Mouse (Mus musculus) testis, adult 2 months (tissue): Measurements from ENCODE around the gene Klf14. TPM values are rescaled to one million over a fixed set of nuclear protein-coding genes. Genes with fewer than 3 reads are reported as not detected.

Source experiments
- H3K27ac ChIP-seq: fragments of 200-500 bp; 2 replicates; pipeline ENCODE4 v1.5.1; 2012; ENCODE audit warnings: low read depth, low read length; ENCODE audit not compliant: control insufficient read depth, insufficient read depth
- H3K27me3 ChIP-seq: fragments of 200-500 bp; 2 replicates; pipeline ENCODE4 v1.6.1; 2012; ENCODE audit warnings: mild to moderate bottlenecking, low read length, moderate library complexity; ENCODE audit not compliant: control insufficient read depth, insufficient read depth
- H3K36me3 ChIP-seq: fragments of 200-500 bp; 2 replicates; pipeline ENCODE4 v1.6.1; 2012; ENCODE audit warnings: mild to moderate bottlenecking, low read length; ENCODE audit not compliant: control insufficient read depth, insufficient read depth
- H3K4me1 ChIP-seq: fragments of 200-500 bp; 2 replicates; pipeline ENCODE4 v1.6.1; 2012; ENCODE audit warnings: low read length; ENCODE audit not compliant: control insufficient read depth, insufficient read depth
- H3K4me3 ChIP-seq: fragments of 200-500 bp; 2 replicates; pipeline ENCODE4 v1.5.1; 2012; ENCODE audit warnings: low read depth, mild to moderate bottlenecking, low read length, moderate library complexity, mixed read lengths; ENCODE audit not compliant: control insufficient read depth
- CTCF ChIP-seq: fragments of 200-500 bp; IDR thresholded peaks from 2 replicates; pipeline ENCODE4 v1.5.1; 2012; ENCODE audit warnings: low read depth, mild to moderate bottlenecking, inconsistent platforms, low read length, moderate library complexity; ENCODE audit not compliant: control insufficient read depth, insufficient read depth, insufficient replicate concordance
- POLR2A ChIP-seq: fragments of 200-500 bp; IDR thresholded peaks from 2 replicates; pipeline ENCODE4 v1.6.1; 2012; ENCODE audit warnings: low read depth, mild to moderate bottlenecking, inconsistent platforms, low read length, moderate library complexity; ENCODE audit not compliant: control insufficient read depth
- polyA plus RNA-seq: library from polyadenylated mRNA; depleted of rRNA; stranded (reverse); fragments of >200 nt; gene quantifications from 2 replicates; pipeline ENCODE4 v1.2.3, GENCODE M21; 2012

Klf14 gene
- polyA plus RNA-seq, 1 experiment: 0.05 TPM

GRCm38 (mm10) chr6:30972121-30972520 is 13.2 kb upstream of the Klf14 start:
- H3K36me3 ChIP-seq: no peaks in the 10 kb centered on the region

DNA sequence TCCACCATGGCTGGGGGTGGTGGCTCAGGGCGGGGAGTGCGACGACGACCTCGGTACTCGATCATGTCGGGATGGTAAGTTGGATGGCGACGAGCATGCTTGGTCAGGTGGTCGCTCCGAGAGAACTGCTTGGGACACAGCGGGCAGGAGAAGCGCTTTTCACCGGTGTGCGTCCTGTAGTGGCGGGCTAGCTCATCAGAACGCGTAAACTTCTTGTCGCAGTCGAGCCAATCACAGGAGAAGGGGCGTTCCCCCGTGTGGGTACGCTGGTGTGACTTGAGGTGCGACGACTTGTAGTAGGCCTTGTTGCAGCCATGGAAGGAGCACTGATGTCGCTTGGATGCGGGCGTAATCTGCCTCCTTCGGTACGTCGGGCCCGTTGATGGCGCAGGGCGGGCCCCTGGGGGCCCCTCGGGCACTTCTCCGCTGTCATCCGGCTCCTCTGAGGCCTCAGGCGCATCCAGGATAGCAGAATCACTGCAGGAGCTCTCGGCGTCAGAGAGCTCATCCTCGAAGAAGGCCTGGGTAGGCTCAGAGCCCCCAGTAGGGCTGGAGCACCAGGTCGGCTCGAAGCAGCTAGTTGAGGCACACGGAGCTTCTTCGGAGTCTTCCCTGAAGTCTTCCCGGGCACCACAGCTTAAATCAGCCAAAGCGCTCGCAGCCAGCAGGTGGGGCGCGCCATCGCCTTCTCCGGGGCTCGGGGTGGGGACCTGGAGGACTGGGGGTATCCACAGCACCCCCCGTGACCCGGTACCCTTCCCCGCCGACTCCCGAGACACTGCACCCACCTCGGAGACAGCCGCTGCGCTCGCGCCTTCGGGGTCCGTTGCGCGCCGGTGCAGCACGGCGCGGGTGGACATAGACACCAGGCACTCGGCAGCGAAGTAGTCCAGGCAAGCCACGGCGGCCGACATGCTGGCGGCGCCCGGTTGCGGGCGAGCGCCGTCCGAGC is 818 bp downstream of the Klf14 start:
- H3K27me3 ChIP-seq: no peaks in the 10 kb centered on the region
- TF ChIP-seq CTCF (no peak), POLR2A (no peak)
- peaks cover 4% of the 10 kb centered on the region for H3K4me1 ChIP-seq
- H3K4me3 ChIP-seq: peak overlapping the region; percentile 47
- no peaks in the 10 kb centered on the region for H3K36me3 ChIP-seq
- no peak overlapping the region for H3K27ac ChIP-seq

More at GRCm38 (mm10) chr6:30972121-30972520, 13.2 kb upstream of the Klf14 start:
- no peak overlapping the region for H3K4me3 ChIP-seq
- H3K27ac ChIP-seq: no peak overlapping the region
- no peak for TF ChIP-seq CTCF
- no peak for TF ChIP-seq POLR2A
- no peaks in the 10 kb centered on the region for H3K27me3 ChIP-seq
- no peaks in the 10 kb centered on the region for H3K4me1 ChIP-seq

- Histone ChIP-seq H3K4me1 (no peaks in the 10 kb centered on the region), H3K4me3 (no peak overlapping the region), H3K27me3 (no peaks in the 10 kb centered on the region), H3K36me3 (no peaks in the 10 kb centered on the region), H3K27ac (no peak overlapping the region)
- TF ChIP-seq POLR2A (no peak), CTCF (no peak)
Observed at GRCm38 (mm10) chr6:30939264-30939663, 19.6 kb downstream of the Klf14 start.

DNA sequence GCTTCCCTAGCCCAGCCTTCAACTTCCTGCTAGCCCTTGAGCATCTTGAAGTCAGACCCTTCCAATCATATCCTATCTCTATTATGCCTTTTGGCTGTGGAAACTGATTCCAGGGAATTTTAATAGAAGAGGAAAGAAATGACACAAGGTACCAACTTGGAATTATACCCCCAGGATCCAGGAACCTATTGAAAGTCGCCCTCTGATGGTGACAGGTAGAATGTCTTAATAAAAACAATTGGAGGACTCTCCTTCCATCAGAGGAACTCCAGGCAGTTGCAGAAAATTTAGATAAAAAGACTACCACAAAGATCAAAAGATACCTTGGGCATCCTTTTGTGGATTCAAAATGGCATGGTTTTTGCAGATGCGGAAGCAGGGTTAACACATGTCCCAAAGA is 36.1 kb downstream of the Klf14 start:
- Histone ChIP-seq H3K36me3 (no peaks in the 10 kb centered on the region), H3K4me1 (peaks cover 2% of the 10 kb centered on the region; the same call in 1 of the 2 replicates), H3K27ac (no peak overlapping the region), H3K27me3 (no peaks in the 10 kb centered on the region), H3K4me3 (no peak overlapping the region)
- TF ChIP-seq CTCF (no peak), POLR2A (no peak)

DNA sequence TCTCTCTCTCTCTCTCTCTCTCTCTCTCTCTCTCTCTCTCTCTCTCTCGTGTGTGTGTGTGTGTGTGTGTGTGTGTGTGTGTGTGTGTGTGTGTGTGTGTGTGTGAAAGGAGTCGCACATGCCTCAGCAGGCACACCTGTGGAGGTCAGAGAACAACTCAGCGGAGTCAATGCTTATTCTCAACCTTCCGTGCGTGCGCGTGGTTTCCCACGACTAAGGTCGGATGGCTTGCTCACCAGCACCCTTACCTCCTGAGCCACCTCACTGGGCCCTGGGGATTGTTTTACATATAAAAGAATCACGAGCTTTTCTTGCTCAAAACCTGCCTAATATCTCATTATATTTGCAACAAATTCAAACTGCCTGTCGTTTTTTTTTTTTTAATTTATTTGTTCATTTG is 37.1 kb downstream of the Klf14 start:
- TF ChIP-seq POLR2A (no peak), CTCF (no peak)
- no peak overlapping the region for H3K27ac ChIP-seq
- no peaks in the 10 kb centered on the region for H3K27me3 ChIP-seq
- no peak overlapping the region for H3K4me3 ChIP-seq
- no peaks in the 10 kb centered on the region for H3K36me3 ChIP-seq
- peaks cover 2% of the 10 kb centered on the region; the same call in 1 of the 2 replicates for H3K4me1 ChIP-seq

- TF ChIP-seq POLR2A (no peak), CTCF (no peak)
- H3K4me3 ChIP-seq: peak overlapping the region; percentile 21
- H3K36me3 ChIP-seq: no peaks in the 10 kb centered on the region
- H3K4me1 ChIP-seq: peaks cover 2% of the 10 kb centered on the region; the same call in 1 of the 2 replicates
- H3K27me3 ChIP-seq: no peaks in the 10 kb centered on the region
- H3K27ac ChIP-seq: no peak overlapping the region
Observed at GRCm38 (mm10) chr6:30920834-30921675, 37.8 kb downstream of the Klf14 start.

GRCm38 (mm10) chr6:30915473-30915872 is 43.4 kb downstream of the Klf14 start, which contains the start of gene Tsga13:
Tsga13 (minus strand) TSS chr6:30915573.
- TF ChIP-seq POLR2A: no peak
- TF ChIP-seq CTCF: no peak
- no peaks in the 10 kb centered on the region for H3K4me1 ChIP-seq
- no peaks in the 10 kb centered on the region for H3K36me3 ChIP-seq
- peak within 1 kb of the TSS; percentile 67 for H3K4me3 ChIP-seq
- H3K27ac ChIP-seq: no peak within 1 kb of the TSS
- H3K27me3 ChIP-seq: no peaks in the 10 kb centered on the region
